Mouse (Mus musculus) olfactory bulb, adult 2 months (tissue): ENCODE measurements around the gene Lef1.

ENCODE experiments used
- CTCF ChIP-seq: fragments of 200-500 bp; IDR thresholded peaks from 2 replicates; pipeline ENCODE4 v1.5.1; 2012; ENCODE audit warnings: low read depth, mild to moderate bottlenecking, low read length, moderate library complexity; ENCODE audit not compliant: insufficient read depth
- POLR2A ChIP-seq: fragments of 200-500 bp; IDR thresholded peaks from 2 replicates; pipeline ENCODE4 v1.6.1; 2012; ENCODE audit warnings: mild to moderate bottlenecking, low read depth, low read length, moderate library complexity; ENCODE audit not compliant: insufficient read depth

DNA sequence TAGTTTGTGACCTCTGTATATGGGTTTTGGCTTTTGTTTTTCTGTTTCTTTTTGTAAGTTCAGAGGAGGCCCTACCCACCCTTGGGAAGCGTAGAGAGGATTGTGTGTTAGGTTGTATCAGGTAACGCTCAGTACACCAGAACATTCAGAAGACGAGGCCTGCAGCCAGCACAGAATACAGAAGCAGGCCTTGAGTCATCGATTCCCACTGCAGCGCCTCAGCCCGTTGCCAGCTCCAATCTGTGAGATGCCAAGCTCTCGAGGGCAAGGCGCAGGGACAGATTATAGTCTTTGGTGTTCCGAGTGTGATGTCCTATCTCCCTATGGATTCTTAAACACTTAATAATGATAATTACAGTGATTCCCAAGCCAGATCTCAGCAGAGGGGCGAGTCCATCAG, 85.8 kb downstream of the Lef1 start:
- TF ChIP-seq POLR2A (no peak), CTCF (no peak)
